8 mouse cellular contexts compared by ENCODE assay signal in genomic region chr8:119755238-119756146, GRCm38 (mm10). TPM values are rescaled to one million over a fixed set of nuclear protein-coding genes. Genes with fewer than 3 reads are reported as not detected.
DNase-seq lines count a peak whose midpoint lies in the region; ATAC-seq and TF ChIP-seq lines count a peak whose summit lies in the region.

No protein-coding gene starts in this region.

- ATAC-seq in hindbrain, postnatal 0 days, result peak; percentile 48
- ATAC-seq in liver, embryonic 15.5 days (ENCODE audit: insufficient read depth), result 0 out of 2 replicates have a peak, but pooled peaks have one; percentile 20
- ATAC-seq in neural tube, embryonic 15.5 days (ENCODE audit: low FRiP score), result peak; percentile 34

- peak overlapping the region; percentile 21; the same call in 1 of the 2 replicates for H3K4me3 ChIP-seq in brown adipose tissue, adult 24 weeks (ENCODE audit: insufficient read depth, low read depth, low read length)
- peak overlapping the region; percentile 2; the same call in 1 of the 2 replicates for H3K4me3 ChIP-seq in hindbrain, postnatal 0 days (ENCODE audit: low read length)
- peak overlapping the region; percentile 41 for H3K4me3 ChIP-seq in liver, embryonic 15.5 days (replicated peaks)
- H3K4me3 ChIP-seq in neural tube, embryonic 15.5 days (replicated peaks), result peak overlapping the region; percentile 20

- H3K9me3 ChIP-seq in hindbrain, postnatal 0 days (ENCODE audit: low read length), result no peaks in the 10 kb centered on the region
- H3K9me3 ChIP-seq in liver, embryonic 15.5 days (replicated peaks), result no peaks in the 10 kb centered on the region
- H3K9me3 ChIP-seq in neural tube, embryonic 15.5 days (replicated peaks), result no peaks in the 10 kb centered on the region

- no peak overlapping the region for H3K27ac ChIP-seq in brown adipose tissue, adult 24 weeks (replicated peaks; ENCODE audit: low read depth, low read length)
- no peak overlapping the region for H3K27ac ChIP-seq in hindbrain, postnatal 0 days
- H3K27ac ChIP-seq in liver, embryonic 15.5 days (replicated peaks), result no peak overlapping the region
- no peak overlapping the region for H3K27ac ChIP-seq in neural tube, embryonic 15.5 days (replicated peaks)

- no peak overlapping the region for H3K9ac ChIP-seq in hindbrain, postnatal 0 days (replicated peaks; ENCODE audit: low read length)
- no peak overlapping the region for H3K9ac ChIP-seq in liver, embryonic 15.5 days
- no peak overlapping the region for H3K9ac ChIP-seq in neural tube, embryonic 15.5 days (replicated peaks)

- no peaks in the 10 kb centered on the region for H3K4me1 ChIP-seq in brown adipose tissue, adult 24 weeks (ENCODE audit: control insufficient read depth, insufficient read depth, insufficient read length, low read length)
- 0 out of 2 replicates have a peak, but pooled peaks cover 4% of the 10 kb centered on the region for H3K4me1 ChIP-seq in hindbrain, postnatal 0 days (ENCODE audit: insufficient read depth, low read length)
- H3K4me1 ChIP-seq in liver, embryonic 15.5 days (replicated peaks), result peaks cover 26% of the 10 kb centered on the region
- peaks cover 15% of the 10 kb centered on the region; the same call in 1 of the 2 replicates for H3K4me1 ChIP-seq in neural tube, embryonic 15.5 days

- peak; percentile 55 for DNase-seq in CD4-positive, CD25-positive, alpha-beta regulatory T cell, adult 2 months (ENCODE audit: low read depth, low spot score)
- no peak for DNase-seq in hindbrain, postnatal 0 days (ENCODE audit: low spot score)
- DNase-seq in adrenal gland, adult (ENCODE audit: inconsistent age in 2 of 2, low spot score in 1 of 2), result no peak
- DNase-seq in right cerebral cortex, postnatal 25 days, result no peak
- DNase-seq in urinary bladder, adult 18-20 months (ENCODE audit: low spot score in 2 of 2), result no peak

- peak overlapping the region; percentile 40 for H3K4me2 ChIP-seq in hindbrain, postnatal 0 days (ENCODE audit: low read depth, low read length)
- H3K4me2 ChIP-seq in liver, embryonic 15.5 days, result peak overlapping the region; percentile 61
- H3K4me2 ChIP-seq in neural tube, embryonic 15.5 days, result peak overlapping the region; percentile 48

- no peaks in the 10 kb centered on the region for H3K36me3 ChIP-seq in hindbrain, postnatal 0 days (ENCODE audit: insufficient read depth, low read length)
- no peaks in the 10 kb centered on the region for H3K36me3 ChIP-seq in liver, embryonic 15.5 days (replicated peaks)
- peaks cover 3% of the 10 kb centered on the region; the same call in 1 of the 2 replicates for H3K36me3 ChIP-seq in neural tube, embryonic 15.5 days

- H3K27me3 ChIP-seq in hindbrain, postnatal 0 days (ENCODE audit: insufficient read depth, low read length), result no peaks in the 10 kb centered on the region
- peaks cover 9% of the 10 kb centered on the region; the same call in 1 of the 2 replicates for H3K27me3 ChIP-seq in liver, embryonic 15.5 days
- no peaks in the 10 kb centered on the region for H3K27me3 ChIP-seq in neural tube, embryonic 15.5 days (replicated peaks)

- WGBS in hindbrain, postnatal 0 days, result 20% methylated on average over 28 of the region's 28 CpGs
- 15% methylated on average over 28 of the region's 28 CpGs for WGBS in liver, embryonic 15.5 days (ENCODE audit: insufficient replicate concordance)
- WGBS in neural tube, embryonic 15.5 days, result 23% methylated on average over 28 of the region's 28 CpGs

- TF ChIP-seq CTCF in hindbrain, postnatal 0 days (IDR thresholded peaks at IDR 0.05; ENCODE audit: low read depth), result no peak

RNA-seq across cellular contexts. Expression of gene Tldc1, which starts 22.7 kb away (rescaled TPM):
- polyA plus RNA-seq in brown adipose tissue, adult 24 weeks (2012; ENCODE audit: insufficient read depth, insufficient read length, missing spikeins), result 1.7 and 3.4 TPM in 2 replicates
- 20.2 and 21.2 TPM in 2 replicates for total RNA-seq in hindbrain, postnatal 0 days (2014; rRNA removed)
- polyA plus RNA-seq in hindbrain, postnatal 0 days (2015; fragmentation: Nextera tagmentation; extraction: Ambion mirVana), result 7.4 and 8.4 TPM in 2 replicates
- polyA plus RNA-seq in liver, embryonic 15.5 days (2015; fragmentation: Nextera tagmentation; extraction: Ambion mirVana), result 4.1 and 4.6 TPM in 2 replicates
- 10.0 and 12.0 TPM in 2 replicates for polyA plus RNA-seq in neural tube, embryonic 15.5 days (2015; fragmentation: Nextera tagmentation; extraction: Ambion mirVana)

RNA-seq across cellular contexts. Expression of gene Atp2c2, which starts 55.7 kb away (rescaled TPM):
- not detected in 2 replicates for polyA plus RNA-seq in brown adipose tissue, adult 24 weeks (2012; ENCODE audit: insufficient read depth, insufficient read length, missing spikeins)
- total RNA-seq in hindbrain, postnatal 0 days (2014; rRNA removed), result 0.26 and 0.29 TPM in 2 replicates
- polyA plus RNA-seq in hindbrain, postnatal 0 days (2015; fragmentation: Nextera tagmentation; extraction: Ambion mirVana), result 0.66 and 0.98 TPM in 2 replicates
- polyA plus RNA-seq in liver, embryonic 15.5 days (2015; fragmentation: Nextera tagmentation; extraction: Ambion mirVana), result 0.09 and 0.12 TPM in 2 replicates
- polyA plus RNA-seq in neural tube, embryonic 15.5 days (2015; fragmentation: Nextera tagmentation; extraction: Ambion mirVana), result 0.36 and 0.41 TPM in 2 replicates
